Mouse (Mus musculus): ENCODE results near the gene Enox1. TPM values are rescaled to one million over a fixed set of nuclear protein-coding genes. Genes with fewer than 3 reads are reported as not detected.

Gene Enox1
- polyA plus RNA-seq, 1 experiment from 2014 or later: 7.7 TPM

DNA sequence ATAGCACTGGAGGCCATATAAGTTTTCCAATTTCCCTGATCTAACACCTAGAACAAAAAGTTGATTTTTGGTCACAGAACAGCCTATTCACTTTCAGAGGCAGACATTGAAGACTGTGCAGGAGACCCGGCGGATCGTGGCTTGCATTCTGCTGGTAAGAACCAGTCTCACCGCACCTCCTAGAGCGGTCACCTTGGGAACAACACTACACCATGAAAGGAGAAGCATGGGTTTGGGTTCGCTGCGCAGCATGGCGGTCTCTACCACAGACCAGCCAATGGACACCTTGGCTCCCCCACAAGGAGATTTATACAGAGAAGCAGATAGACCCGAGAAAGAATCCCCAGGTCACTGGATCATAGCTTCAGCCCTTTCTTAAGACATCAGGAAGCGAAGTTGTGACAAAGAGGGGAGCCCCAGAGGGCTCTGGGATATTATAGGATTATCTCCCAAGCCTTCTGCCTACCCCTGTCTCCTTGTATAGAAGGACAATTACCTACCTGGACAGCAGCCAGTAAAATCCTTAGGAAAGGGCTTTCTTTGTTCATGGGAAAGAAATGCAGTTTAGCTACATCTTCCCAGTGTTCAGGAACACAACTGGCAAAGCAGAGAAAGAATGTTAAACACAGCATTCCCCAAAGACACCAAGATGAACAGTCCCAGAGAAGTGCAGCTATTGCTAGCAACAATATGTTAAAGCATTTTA, 476.1 kb downstream of the Enox1 start:
- Histone ChIP-seq H3K4me3 (ENCODE audit: low read length) (no peak overlapping the region), H3K4me2 (replicated peaks; ENCODE audit: low read depth, low read length) (no peak overlapping the region), H3K36me3 (ENCODE audit: insufficient read depth, low read length) (no peaks in the 10 kb centered on the region), H3K9me3 (ENCODE audit: low read length) (no peaks in the 10 kb centered on the region), H3K9ac (replicated peaks; ENCODE audit: low read length) (no peak overlapping the region), H3K4me1 (ENCODE audit: insufficient read depth, low read length) (no peaks in the 10 kb centered on the region), H3K27me3 (ENCODE audit: insufficient read depth, low read length) (no peaks in the 10 kb centered on the region), H3K27ac (ENCODE audit: low read length) (no peak overlapping the region)
- 90% methylated on average over 10 of the region's 10 CpGs for WGBS
- ATAC-seq (ENCODE audit: low FRiP score, low TSS enrichment): no peak

DNA sequence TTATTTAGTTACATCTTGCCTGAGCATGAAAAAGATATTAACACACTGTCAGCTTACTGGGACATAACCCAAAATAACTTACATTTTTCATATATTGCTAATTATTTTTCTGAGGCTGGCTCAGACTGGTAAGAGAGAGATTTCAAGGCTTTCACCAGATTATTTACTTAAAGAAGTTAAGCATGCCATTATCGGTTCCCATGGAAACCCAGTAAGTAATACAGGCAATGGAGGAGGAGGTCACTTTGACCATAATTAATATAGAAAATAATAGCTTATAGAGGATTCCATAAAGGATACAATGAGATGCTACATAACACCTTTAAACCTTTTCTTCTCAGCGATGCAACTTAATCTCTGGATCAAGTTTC, 476.6 kb downstream of the Enox1 start:
- Histone ChIP-seq H3K9me3 (ENCODE audit: low read length) (no peaks in the 10 kb centered on the region), H3K9ac (replicated peaks; ENCODE audit: low read length) (no peak overlapping the region), H3K4me2 (replicated peaks; ENCODE audit: low read depth, low read length) (no peak overlapping the region), H3K4me3 (ENCODE audit: low read length) (no peak overlapping the region), H3K27ac (ENCODE audit: low read length) (no peak overlapping the region), H3K27me3 (ENCODE audit: insufficient read depth, low read length) (no peaks in the 10 kb centered on the region), H3K36me3 (ENCODE audit: insufficient read depth, low read length) (no peaks in the 10 kb centered on the region), H3K4me1 (ENCODE audit: insufficient read depth, low read length) (no peaks in the 10 kb centered on the region)
- 67% methylated on average over 2 of the region's 2 CpGs for WGBS
- no peak for ATAC-seq (ENCODE audit: low FRiP score, low TSS enrichment)

DNA sequence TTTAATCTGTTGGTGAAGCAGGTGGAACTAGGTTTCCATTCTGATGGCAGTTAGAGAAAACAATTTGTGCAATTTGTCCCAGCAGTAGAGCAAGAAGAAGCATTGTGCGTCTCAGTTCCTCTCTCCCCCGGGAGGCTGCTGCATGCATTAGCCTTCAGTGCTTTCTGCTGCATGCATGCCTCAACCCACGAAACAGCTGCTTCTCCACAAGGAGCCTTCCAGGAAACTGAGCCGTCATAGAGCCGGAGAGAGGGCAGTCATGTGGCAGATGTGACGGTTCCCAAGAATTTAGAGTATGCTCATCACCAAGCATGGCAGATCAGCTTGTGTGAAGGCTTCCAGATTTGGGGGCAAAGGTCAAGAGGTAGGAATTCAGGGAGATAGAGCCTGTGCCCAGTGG, 480.4 kb downstream of the Enox1 start:
- Histone ChIP-seq H3K36me3 (ENCODE audit: insufficient read depth, low read length) (no peaks in the 10 kb centered on the region), H3K4me2 (replicated peaks; ENCODE audit: low read depth, low read length) (no peak overlapping the region), H3K27me3 (ENCODE audit: insufficient read depth, low read length) (no peaks in the 10 kb centered on the region), H3K4me1 (ENCODE audit: insufficient read depth, low read length) (0 out of 2 replicates have a peak, but pooled peaks cover 4% of the 10 kb centered on the region), H3K4me3 (ENCODE audit: low read length) (no peak overlapping the region), H3K27ac (ENCODE audit: low read length) (no peak overlapping the region), H3K9me3 (ENCODE audit: low read length) (no peaks in the 10 kb centered on the region), H3K9ac (replicated peaks; ENCODE audit: low read length) (no peak overlapping the region)
- 0 out of 2 replicates have a peak, but pooled peaks have one; percentile 15 for ATAC-seq (ENCODE audit: low FRiP score, low TSS enrichment)
- WGBS: 26% methylated on average over 6 of the region's 6 CpGs

DNA sequence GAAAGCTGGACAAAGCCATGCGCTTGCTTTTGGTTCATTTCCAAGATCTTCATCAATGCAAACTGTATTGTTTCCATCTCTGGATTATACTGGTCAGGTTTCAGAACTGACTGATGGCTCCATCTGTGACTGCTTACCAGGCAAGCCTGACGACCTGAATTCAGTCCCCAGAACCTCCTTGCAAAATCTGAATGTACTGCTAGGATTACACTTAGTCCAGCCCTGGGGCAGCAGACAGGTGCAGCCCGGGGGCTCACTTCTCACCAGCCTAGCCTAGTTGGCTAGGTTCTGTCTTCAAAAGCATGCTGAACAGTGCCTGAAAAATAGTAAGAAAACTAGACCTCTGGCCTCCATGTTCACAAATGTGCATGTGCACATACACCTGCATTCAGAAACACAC, 481.6 kb downstream of the Enox1 start:
- no peaks in the 10 kb centered on the region for H3K9me3 ChIP-seq (ENCODE audit: low read length)
- no peaks in the 10 kb centered on the region for H3K36me3 ChIP-seq (ENCODE audit: insufficient read depth, low read length)
- ATAC-seq (ENCODE audit: low FRiP score, low TSS enrichment): no peak
- no peaks in the 10 kb centered on the region for H3K27me3 ChIP-seq (ENCODE audit: insufficient read depth, low read length)
- H3K27ac ChIP-seq (ENCODE audit: low read length): no peak overlapping the region
- no peak overlapping the region for H3K9ac ChIP-seq (replicated peaks; ENCODE audit: low read length)
- H3K4me2 ChIP-seq (replicated peaks; ENCODE audit: low read depth, low read length): no peak overlapping the region
- H3K4me1 ChIP-seq (ENCODE audit: insufficient read depth, low read length): 0 out of 2 replicates have a peak, but pooled peaks cover 4% of the 10 kb centered on the region
- 69% methylated on average over 3 of the region's 3 CpGs for WGBS
- H3K4me3 ChIP-seq (ENCODE audit: low read length): no peak overlapping the region

DNA sequence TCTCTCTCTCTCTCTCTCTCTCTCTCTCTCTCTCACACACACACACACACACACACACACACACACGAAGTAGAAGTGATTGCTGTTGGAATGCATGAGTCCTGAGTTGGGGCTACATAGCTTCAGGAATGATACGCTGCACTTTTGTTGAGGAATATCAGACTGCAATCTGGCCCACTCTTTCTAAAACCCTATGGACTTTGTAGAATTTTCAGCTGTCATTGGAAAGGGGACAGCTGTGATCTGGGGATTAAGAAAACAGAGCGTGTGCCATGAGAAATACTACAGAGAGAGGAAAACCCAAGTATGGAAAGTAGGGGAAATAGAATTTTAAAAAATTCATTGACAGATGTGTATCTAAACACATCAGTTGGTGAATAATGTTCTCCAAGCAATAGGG, 482.1 kb downstream of the Enox1 start:
- H3K36me3 ChIP-seq (ENCODE audit: insufficient read depth, low read length): no peaks in the 10 kb centered on the region
- no peak overlapping the region for H3K4me3 ChIP-seq (ENCODE audit: low read length)
- H3K9ac ChIP-seq (replicated peaks; ENCODE audit: low read length): no peak overlapping the region
- 76% methylated on average over 3 of the region's 3 CpGs for WGBS
- H3K4me2 ChIP-seq (replicated peaks; ENCODE audit: low read depth, low read length): no peak overlapping the region
- H3K27ac ChIP-seq (ENCODE audit: low read length): no peak overlapping the region
- no peaks in the 10 kb centered on the region for H3K27me3 ChIP-seq (ENCODE audit: insufficient read depth, low read length)
- H3K9me3 ChIP-seq (ENCODE audit: low read length): no peaks in the 10 kb centered on the region
- ATAC-seq (ENCODE audit: low FRiP score, low TSS enrichment): no peak
- 0 out of 2 replicates have a peak, but pooled peaks cover 4% of the 10 kb centered on the region for H3K4me1 ChIP-seq (ENCODE audit: insufficient read depth, low read length)

DNA sequence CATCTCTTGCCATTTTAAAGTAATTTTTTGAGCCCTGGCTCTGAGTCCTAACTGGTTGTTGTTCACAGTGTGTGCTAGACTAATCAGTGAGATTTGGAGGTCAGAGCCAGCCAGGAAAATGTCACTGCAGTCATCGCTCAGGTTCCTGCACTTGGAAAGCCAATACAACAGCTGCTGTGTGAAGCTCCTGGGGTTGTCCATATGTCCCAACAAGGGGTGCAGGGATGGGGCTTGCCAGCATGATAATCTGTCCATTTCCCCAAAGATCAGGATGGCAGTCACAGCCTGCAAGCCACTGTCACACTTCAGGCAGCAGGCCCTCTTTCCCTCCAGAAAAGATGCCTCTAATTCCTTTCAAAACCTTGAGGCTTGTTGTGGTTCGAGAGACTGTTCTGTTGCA, 483.0 kb downstream of the Enox1 start:
- no peaks in the 10 kb centered on the region for H3K9me3 ChIP-seq (ENCODE audit: low read length)
- 0 out of 2 replicates have a peak, but pooled peaks cover 4% of the 10 kb centered on the region for H3K4me1 ChIP-seq (ENCODE audit: insufficient read depth, low read length)
- no peak overlapping the region for H3K27ac ChIP-seq (ENCODE audit: low read length)
- no peak overlapping the region for H3K9ac ChIP-seq (replicated peaks; ENCODE audit: low read length)
- no peak overlapping the region for H3K4me2 ChIP-seq (replicated peaks; ENCODE audit: low read depth, low read length)
- ATAC-seq (ENCODE audit: low FRiP score, low TSS enrichment): no peak
- WGBS: 69% methylated on average over 2 of the region's 2 CpGs
- no peaks in the 10 kb centered on the region for H3K36me3 ChIP-seq (ENCODE audit: insufficient read depth, low read length)
- H3K4me3 ChIP-seq (ENCODE audit: low read length): no peak overlapping the region
- H3K27me3 ChIP-seq (ENCODE audit: insufficient read depth, low read length): no peaks in the 10 kb centered on the region

DNA sequence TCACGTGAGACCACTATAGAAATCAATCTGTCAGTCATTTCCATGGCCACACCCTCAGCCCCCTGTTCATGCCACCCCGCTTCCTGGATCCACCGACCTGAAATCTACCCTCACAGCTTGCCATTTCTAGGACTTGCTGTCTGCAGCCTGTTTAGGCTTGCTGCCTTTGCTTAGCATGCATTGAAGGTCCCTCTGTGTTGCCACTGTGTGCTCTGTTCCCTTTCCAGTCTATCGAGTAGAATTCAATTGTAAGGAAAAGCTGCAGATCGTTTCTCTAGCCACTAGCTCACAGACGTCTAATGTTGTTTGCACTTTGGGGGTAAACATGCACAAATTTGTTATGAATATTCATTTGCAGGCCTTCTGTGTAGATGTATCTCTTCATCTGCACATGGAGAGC, 485.8 kb downstream of the Enox1 start:
- Histone ChIP-seq H3K4me1 (ENCODE audit: insufficient read depth, low read length) (0 out of 2 replicates have a peak, but pooled peaks cover 4% of the 10 kb centered on the region), H3K9ac (replicated peaks; ENCODE audit: low read length) (no peak overlapping the region), H3K27ac (ENCODE audit: low read length) (no peak overlapping the region), H3K4me3 (ENCODE audit: low read length) (no peak overlapping the region), H3K4me2 (replicated peaks; ENCODE audit: low read depth, low read length) (no peak overlapping the region), H3K36me3 (ENCODE audit: insufficient read depth, low read length) (no peaks in the 10 kb centered on the region), H3K27me3 (ENCODE audit: insufficient read depth, low read length) (no peaks in the 10 kb centered on the region), H3K9me3 (ENCODE audit: low read length) (no peaks in the 10 kb centered on the region)
- ATAC-seq (ENCODE audit: low FRiP score, low TSS enrichment): no peak
- WGBS: 87% methylated on average over 6 of the region's 6 CpGs

DNA sequence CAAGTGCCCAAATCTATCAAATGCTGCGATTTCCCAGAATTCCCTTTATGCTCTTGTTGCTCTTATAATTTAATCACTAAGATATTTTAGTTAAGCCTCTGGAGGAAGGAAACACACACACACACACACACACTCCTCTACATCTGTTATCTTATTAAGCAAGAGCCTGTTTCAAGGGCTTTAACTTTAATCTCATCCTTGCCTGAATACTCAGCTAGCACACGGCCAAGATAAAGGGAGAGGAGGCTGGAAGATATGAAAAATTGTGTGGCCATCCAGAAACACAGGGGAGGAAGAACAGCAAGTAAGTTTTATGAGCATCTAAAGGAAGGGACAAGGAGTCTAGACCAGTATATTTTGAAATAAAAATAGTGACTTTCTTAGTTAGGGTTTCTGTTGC, 489.6 kb downstream of the Enox1 start:
- Histone ChIP-seq H3K4me3 (ENCODE audit: low read length) (no peak overlapping the region), H3K4me2 (replicated peaks; ENCODE audit: low read depth, low read length) (no peak overlapping the region), H3K4me1 (ENCODE audit: insufficient read depth, low read length) (0 out of 2 replicates have a peak, but pooled peaks cover 4% of the 10 kb centered on the region), H3K27ac (ENCODE audit: low read length) (no peak overlapping the region), H3K9ac (replicated peaks; ENCODE audit: low read length) (no peak overlapping the region), H3K9me3 (ENCODE audit: low read length) (no peaks in the 10 kb centered on the region), H3K36me3 (ENCODE audit: insufficient read depth, low read length) (no peaks in the 10 kb centered on the region), H3K27me3 (ENCODE audit: insufficient read depth, low read length) (no peaks in the 10 kb centered on the region)
- WGBS: 86% methylated on average over 2 of the region's 2 CpGs
- ATAC-seq (ENCODE audit: low FRiP score, low TSS enrichment): no peak

DNA sequence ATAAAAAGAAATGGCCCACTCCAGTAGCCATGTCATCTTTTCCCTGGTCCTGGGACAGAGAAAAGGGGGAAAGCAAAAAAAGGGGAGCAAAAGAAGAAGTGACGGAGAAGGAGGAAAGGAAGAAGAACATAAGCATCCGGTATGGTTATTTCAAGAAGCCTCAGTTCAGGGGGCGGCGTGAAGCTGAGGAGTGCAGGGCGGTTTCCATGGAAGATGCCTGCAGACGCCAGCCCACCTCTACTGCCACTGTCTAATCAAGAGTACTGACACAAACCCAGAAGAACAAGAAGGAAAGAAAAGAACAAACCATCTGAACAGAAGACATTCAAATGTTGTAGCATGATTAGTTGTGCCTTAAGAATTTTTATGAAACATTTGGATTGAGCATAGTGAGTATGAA, 490.5 kb downstream of the Enox1 start:
- Histone ChIP-seq H3K27ac (ENCODE audit: low read length) (no peak overlapping the region), H3K4me2 (replicated peaks; ENCODE audit: low read depth, low read length) (no peak overlapping the region), H3K9ac (replicated peaks; ENCODE audit: low read length) (no peak overlapping the region), H3K4me1 (ENCODE audit: insufficient read depth, low read length) (no peaks in the 10 kb centered on the region), H3K9me3 (ENCODE audit: low read length) (no peaks in the 10 kb centered on the region), H3K27me3 (ENCODE audit: insufficient read depth, low read length) (no peaks in the 10 kb centered on the region), H3K36me3 (ENCODE audit: insufficient read depth, low read length) (no peaks in the 10 kb centered on the region), H3K4me3 (ENCODE audit: low read length) (no peak overlapping the region)
- WGBS: 90% methylated on average over 6 of the region's 6 CpGs
- ATAC-seq (ENCODE audit: low FRiP score, low TSS enrichment): no peak

DNA sequence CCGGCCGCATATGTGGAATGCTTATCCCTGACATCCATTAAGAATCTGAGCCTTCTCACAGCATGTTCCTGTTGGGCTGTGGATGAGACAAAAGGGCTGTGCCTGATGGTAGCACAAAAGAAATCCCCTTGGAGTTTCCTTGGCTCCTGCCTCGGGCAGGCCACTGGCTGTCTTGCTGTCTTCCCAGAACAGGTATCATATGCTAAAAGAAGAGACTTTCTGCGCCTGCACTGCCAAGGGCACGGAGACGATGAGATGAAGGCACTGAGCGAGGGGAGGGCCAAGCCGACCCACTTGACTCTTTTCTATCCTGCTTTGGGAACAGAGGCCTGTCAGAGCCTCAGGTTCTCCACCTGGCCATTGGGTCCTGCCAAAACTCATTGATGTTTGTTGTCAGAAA, 491.7 kb downstream of the Enox1 start:
- Histone ChIP-seq H3K27ac (ENCODE audit: low read length) (no peak overlapping the region), H3K9ac (replicated peaks; ENCODE audit: low read length) (no peak overlapping the region), H3K4me1 (ENCODE audit: insufficient read depth, low read length) (no peaks in the 10 kb centered on the region), H3K27me3 (ENCODE audit: insufficient read depth, low read length) (no peaks in the 10 kb centered on the region), H3K4me2 (replicated peaks; ENCODE audit: low read depth, low read length) (no peak overlapping the region), H3K4me3 (ENCODE audit: low read length) (no peak overlapping the region), H3K36me3 (ENCODE audit: insufficient read depth, low read length) (no peaks in the 10 kb centered on the region), H3K9me3 (ENCODE audit: low read length) (no peaks in the 10 kb centered on the region)
- WGBS: 89% methylated on average over 8 of the region's 8 CpGs
- ATAC-seq (ENCODE audit: low FRiP score, low TSS enrichment): no peak

Data from kidney, embryonic 16.5 days (tissue).